Mouse (Mus musculus): ENCODE results near the gene Art3. TPM values are rescaled to one million over a fixed set of nuclear protein-coding genes. Genes with fewer than 3 reads are reported as not detected.

Art3 gene
- polyA plus RNA-seq, 1 experiment from 2014 or later = 4.0 TPM

DNA sequence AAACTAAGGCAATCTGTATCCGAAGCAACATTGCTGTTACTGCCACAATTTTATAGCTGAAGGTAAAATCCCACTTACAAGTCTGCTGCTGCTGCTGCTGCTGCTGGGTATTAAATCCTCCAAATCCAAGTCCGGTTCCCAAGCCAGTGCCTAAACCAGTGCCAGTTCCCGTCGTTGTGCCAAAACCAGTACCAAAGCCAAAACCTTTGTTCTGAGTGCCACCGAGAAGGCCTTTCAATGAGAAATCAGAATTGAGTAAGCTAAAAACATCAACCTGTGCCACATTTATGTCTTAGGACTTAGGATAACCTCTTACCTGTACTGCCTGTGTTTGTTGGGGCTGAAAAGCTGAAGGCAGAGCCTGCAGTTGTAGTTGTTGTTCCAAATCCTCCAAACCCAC lies 99.1 kb downstream of the Art3 start:
- H3K27ac ChIP-seq (ENCODE audit: low read length) = no peak overlapping the region
- no peak overlapping the region for H3K9ac ChIP-seq (replicated peaks; ENCODE audit: low read depth, low read length)
- peaks cover 18% of the 10 kb centered on the region for H3K36me3 ChIP-seq (ENCODE audit: control insufficient read depth, insufficient read depth, low read length)
- 81% methylated on average over 5 of the region's 5 CpGs for WGBS
- no peak overlapping the region for H3K4me3 ChIP-seq (ENCODE audit: low read depth, low read length)
- peaks cover 4% of the 10 kb centered on the region; the same call in 1 of the 2 replicates for H3K4me1 ChIP-seq (ENCODE audit: control insufficient read depth, insufficient read depth, low read length)
- no peak for ATAC-seq (ENCODE audit: insufficient number of reproducible peaks, insufficient read depth, low FRiP score, low read depth)
- H3K27me3 ChIP-seq (ENCODE audit: control insufficient read depth, insufficient read depth, low read length) = no peaks in the 10 kb centered on the region
- H3K9me3 ChIP-seq (ENCODE audit: control insufficient read depth, low read depth, low read length) = no peaks in the 10 kb centered on the region
- no peak overlapping the region for H3K4me2 ChIP-seq (replicated peaks; ENCODE audit: low read depth, low read length)

DNA sequence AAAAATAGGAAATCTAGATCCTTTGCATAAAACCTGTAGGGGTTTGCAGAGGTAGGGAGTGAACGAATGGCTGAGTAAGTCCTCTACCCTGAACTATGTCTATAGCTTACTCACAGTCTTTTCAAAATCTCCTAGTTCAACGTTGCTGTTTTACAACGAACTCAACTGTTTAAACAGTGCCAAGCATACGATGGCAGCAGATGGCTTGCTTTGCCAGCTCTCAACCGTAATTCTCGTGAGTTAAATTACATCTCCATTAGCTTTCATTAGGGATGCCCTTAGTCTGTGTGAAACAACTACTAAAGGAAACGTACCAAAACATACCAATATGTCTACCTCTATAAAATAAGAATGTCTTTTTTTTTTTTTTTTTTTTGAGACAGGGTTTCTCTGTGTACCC lies 100.0 kb downstream of the Art3 start:
- Histone ChIP-seq H3K9me3 (ENCODE audit: control insufficient read depth, low read depth, low read length) (no peaks in the 10 kb centered on the region), H3K9ac (replicated peaks; ENCODE audit: low read depth, low read length) (no peak overlapping the region), H3K36me3 (ENCODE audit: control insufficient read depth, insufficient read depth, low read length) (peaks cover 15% of the 10 kb centered on the region), H3K4me1 (ENCODE audit: control insufficient read depth, insufficient read depth, low read length) (peaks cover 4% of the 10 kb centered on the region; the same call in 1 of the 2 replicates), H3K27ac (ENCODE audit: low read length) (no peak overlapping the region), H3K4me2 (replicated peaks; ENCODE audit: low read depth, low read length) (no peak overlapping the region), H3K4me3 (ENCODE audit: low read depth, low read length) (no peak overlapping the region), H3K27me3 (ENCODE audit: control insufficient read depth, insufficient read depth, low read length) (no peaks in the 10 kb centered on the region)
- WGBS = 84% methylated on average over 7 of the region's 7 CpGs
- ATAC-seq (ENCODE audit: insufficient number of reproducible peaks, insufficient read depth, low FRiP score, low read depth) = no peak

DNA sequence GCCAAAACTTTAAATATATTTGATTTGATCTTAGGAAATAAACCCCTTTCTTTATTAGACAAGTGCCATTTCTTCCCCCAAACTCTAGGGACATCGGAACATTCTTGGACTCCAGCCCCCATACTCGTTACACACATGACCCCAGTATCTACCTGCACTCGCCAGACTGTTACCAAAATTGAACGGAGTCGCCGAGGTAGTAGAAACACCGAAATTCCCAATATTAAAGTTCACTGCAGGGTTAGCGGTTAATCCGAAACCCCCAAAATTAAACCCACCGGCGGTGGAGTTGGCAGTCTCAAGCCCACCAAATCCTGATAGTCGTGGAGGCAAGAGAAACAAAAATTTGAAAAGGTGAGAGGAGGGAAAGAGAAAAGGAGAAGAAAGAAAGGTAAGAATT lies 102.4 kb downstream of the Art3 start:
- Histone ChIP-seq H3K4me1 (ENCODE audit: control insufficient read depth, insufficient read depth, low read length) (peaks cover 4% of the 10 kb centered on the region; the same call in 1 of the 2 replicates), H3K27ac (ENCODE audit: low read length) (peak overlapping the region; percentile 24; the same call in 1 of the 2 replicates), H3K4me2 (replicated peaks; ENCODE audit: low read depth, low read length) (peak overlapping the region; percentile 73), H3K27me3 (ENCODE audit: control insufficient read depth, insufficient read depth, low read length) (no peaks in the 10 kb centered on the region), H3K4me3 (ENCODE audit: low read depth, low read length) (peak overlapping the region; percentile 91), H3K36me3 (ENCODE audit: control insufficient read depth, insufficient read depth, low read length) (no peaks in the 10 kb centered on the region), H3K9me3 (ENCODE audit: control insufficient read depth, low read depth, low read length) (no peaks in the 10 kb centered on the region), H3K9ac (replicated peaks; ENCODE audit: low read depth, low read length) (peak overlapping the region; percentile 84)
- WGBS = under 1% methylated on average over 12 of the region's 12 CpGs
- ATAC-seq (ENCODE audit: insufficient number of reproducible peaks, insufficient read depth, low FRiP score, low read depth) = no peak

GRCm38 (mm10) chr5:92434571-92434985 lies 103.0 kb downstream of the Art3 start:
- peak overlapping the region; percentile 24; the same call in 1 of the 2 replicates for H3K27ac ChIP-seq (ENCODE audit: low read length)
- WGBS = under 1% methylated on average over 37 of the region's 39 CpGs
- no peaks in the 10 kb centered on the region for H3K27me3 ChIP-seq (ENCODE audit: control insufficient read depth, insufficient read depth, low read length)
- no peaks in the 10 kb centered on the region for H3K9me3 ChIP-seq (ENCODE audit: control insufficient read depth, low read depth, low read length)
- peaks cover 4% of the 10 kb centered on the region; the same call in 1 of the 2 replicates for H3K4me1 ChIP-seq (ENCODE audit: control insufficient read depth, insufficient read depth, low read length)
- H3K36me3 ChIP-seq (ENCODE audit: control insufficient read depth, insufficient read depth, low read length) = no peaks in the 10 kb centered on the region
- ATAC-seq (ENCODE audit: insufficient number of reproducible peaks, insufficient read depth, low FRiP score, low read depth) = peak; percentile 64
- H3K4me3 ChIP-seq (ENCODE audit: low read depth, low read length) = peak overlapping the region; percentile 91
- peak overlapping the region; percentile 84 for H3K9ac ChIP-seq (replicated peaks; ENCODE audit: low read depth, low read length)
- H3K4me2 ChIP-seq (replicated peaks; ENCODE audit: low read depth, low read length) = peak overlapping the region; percentile 73

DNA sequence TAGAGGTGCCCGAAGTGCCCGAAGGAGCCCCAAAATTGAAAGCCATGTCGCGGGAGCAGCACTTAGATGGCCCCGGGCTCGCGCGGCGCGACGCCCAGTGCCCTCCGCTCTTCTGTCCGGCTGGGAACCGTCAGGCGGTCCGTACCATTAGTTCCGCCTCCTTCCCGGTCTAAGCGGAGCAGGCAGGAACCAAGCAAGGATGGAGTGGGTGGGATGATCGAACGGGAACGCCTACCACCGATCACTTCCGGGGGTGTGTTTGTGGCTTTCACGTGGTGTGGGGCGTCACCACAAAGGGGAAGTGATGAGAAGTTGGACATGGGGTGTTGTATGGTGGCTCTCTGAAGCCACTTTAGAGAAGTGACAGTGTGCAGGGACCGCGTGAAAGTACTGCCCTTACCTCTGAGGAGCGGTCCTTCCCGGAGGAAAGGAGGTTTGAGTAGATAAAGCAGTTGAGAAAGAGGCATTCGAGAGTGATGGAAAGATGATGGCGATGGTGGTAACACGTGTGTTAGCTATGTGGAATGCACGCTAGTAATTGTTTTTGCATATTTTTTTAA lies 103.5 kb downstream of the Art3 start, which contains the start of gene Nup54:
Nup54 (minus strand) TSS at position 195 of the 560 bp plus-strand sequence.
- peak within 1 kb of the TSS; percentile 91 for H3K4me3 ChIP-seq (ENCODE audit: low read depth, low read length)
- H3K36me3 ChIP-seq (ENCODE audit: control insufficient read depth, insufficient read depth, low read length) = no peaks in the 10 kb centered on the region
- peak within 1 kb of the TSS; percentile 24; the same call in 1 of the 2 replicates for H3K27ac ChIP-seq (ENCODE audit: low read length)
- WGBS = under 1% methylated on average over 34 of the region's 34 CpGs
- no peaks in the 10 kb centered on the region for H3K9me3 ChIP-seq (ENCODE audit: control insufficient read depth, low read depth, low read length)
- H3K4me2 ChIP-seq (replicated peaks; ENCODE audit: low read depth, low read length) = peak within 1 kb of the TSS; percentile 73
- H3K27me3 ChIP-seq (ENCODE audit: control insufficient read depth, insufficient read depth, low read length) = no peaks in the 10 kb centered on the region
- H3K9ac ChIP-seq (replicated peaks; ENCODE audit: low read depth, low read length) = peak within 1 kb of the TSS; percentile 84
- peaks cover 4% of the 10 kb centered on the region; the same call in 1 of the 2 replicates for H3K4me1 ChIP-seq (ENCODE audit: control insufficient read depth, insufficient read depth, low read length)
- ATAC-seq (ENCODE audit: insufficient number of reproducible peaks, insufficient read depth, low FRiP score, low read depth) = peak; percentile 99

GRCm38 (mm10) chr5:92438540-92438939 lies 106.9 kb downstream of the Art3 start:
- Histone ChIP-seq H3K36me3 (ENCODE audit: control insufficient read depth, insufficient read depth, low read length) (peaks cover 4% of the 10 kb centered on the region; the same call in 1 of the 2 replicates), H3K27ac (ENCODE audit: low read length) (no peak overlapping the region), H3K9ac (replicated peaks; ENCODE audit: low read depth, low read length) (no peak overlapping the region), H3K9me3 (ENCODE audit: control insufficient read depth, low read depth, low read length) (no peaks in the 10 kb centered on the region), H3K4me3 (ENCODE audit: low read depth, low read length) (no peak overlapping the region), H3K4me1 (ENCODE audit: control insufficient read depth, insufficient read depth, low read length) (no peaks in the 10 kb centered on the region), H3K27me3 (ENCODE audit: control insufficient read depth, insufficient read depth, low read length) (no peaks in the 10 kb centered on the region), H3K4me2 (replicated peaks; ENCODE audit: low read depth, low read length) (no peak overlapping the region)
- 87% methylated on average over 8 of the region's 8 CpGs for WGBS
- no peak for ATAC-seq (ENCODE audit: insufficient number of reproducible peaks, insufficient read depth, low FRiP score, low read depth)

- no peak for ATAC-seq (ENCODE audit: insufficient number of reproducible peaks, insufficient read depth, low FRiP score, low read depth)
- H3K27me3 ChIP-seq (ENCODE audit: control insufficient read depth, insufficient read depth, low read length) = no peaks in the 10 kb centered on the region
- WGBS = 71% methylated on average over 5 of the region's 5 CpGs
Measured at GRCm38 (mm10) chr5:92441494-92441893, 109.9 kb downstream of the Art3 start.

DNA sequence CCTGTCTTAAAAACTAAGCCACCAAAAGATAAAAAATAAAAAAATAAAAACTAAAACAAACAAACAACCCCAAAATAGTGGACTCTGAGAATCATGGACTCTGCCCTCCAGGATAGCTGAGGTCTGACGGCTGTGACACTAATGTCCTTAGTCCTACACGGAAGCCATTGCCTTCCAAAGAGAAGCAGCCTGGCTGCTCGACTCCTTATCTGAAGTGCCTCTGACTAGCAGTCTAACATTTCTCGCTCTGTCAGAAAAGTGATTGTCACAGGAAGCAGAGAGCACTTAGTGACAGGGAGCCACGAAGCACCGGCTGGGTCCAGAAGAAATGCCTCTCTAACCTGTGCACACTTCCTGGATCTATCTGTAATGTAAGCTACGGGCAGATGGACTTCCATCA lies 111.3 kb downstream of the Art3 start:
- Histone ChIP-seq H3K9ac (replicated peaks; ENCODE audit: low read depth, low read length) (no peak overlapping the region), H3K27me3 (ENCODE audit: control insufficient read depth, insufficient read depth, low read length) (no peaks in the 10 kb centered on the region), H3K4me1 (ENCODE audit: control insufficient read depth, insufficient read depth, low read length) (no peaks in the 10 kb centered on the region), H3K4me2 (replicated peaks; ENCODE audit: low read depth, low read length) (no peak overlapping the region), H3K36me3 (ENCODE audit: control insufficient read depth, insufficient read depth, low read length) (peaks cover 10% of the 10 kb centered on the region), H3K9me3 (ENCODE audit: control insufficient read depth, low read depth, low read length) (no peaks in the 10 kb centered on the region), H3K4me3 (ENCODE audit: low read depth, low read length) (no peak overlapping the region), H3K27ac (ENCODE audit: low read length) (no peak overlapping the region)
- no peak for ATAC-seq (ENCODE audit: insufficient number of reproducible peaks, insufficient read depth, low FRiP score, low read depth)
- 66% methylated on average over 7 of the region's 7 CpGs for WGBS

More at GRCm38 (mm10) chr5:92441494-92441893, 109.9 kb downstream of the Art3 start:
- no peaks in the 10 kb centered on the region for H3K4me1 ChIP-seq (ENCODE audit: control insufficient read depth, insufficient read depth, low read length)
- H3K4me2 ChIP-seq (replicated peaks; ENCODE audit: low read depth, low read length) = no peak overlapping the region
- peaks cover 8% of the 10 kb centered on the region for H3K36me3 ChIP-seq (ENCODE audit: control insufficient read depth, insufficient read depth, low read length)
- H3K9me3 ChIP-seq (ENCODE audit: control insufficient read depth, low read depth, low read length) = no peaks in the 10 kb centered on the region
- H3K9ac ChIP-seq (replicated peaks; ENCODE audit: low read depth, low read length) = no peak overlapping the region
- no peak overlapping the region for H3K4me3 ChIP-seq (ENCODE audit: low read depth, low read length)
- H3K27ac ChIP-seq (ENCODE audit: low read length) = no peak overlapping the region
